Mouse (Mus musculus) frontal cortex, postnatal 14 days (tissue): ENCODE data around the gene Slc18a2.

Experiments
- DNase-seq, 2 experiments: peaks; one replicate each; pipeline ENCODE4 v3.0.0; 2022; ENCODE audit warnings: low spot score in 2 of 2

Gene Slc18a2

GRCm38 (mm10) chr19:59276354-59276753 lies 15.7 kb downstream of the Slc18a2 start:
- DNase-seq = no peak

- DNase-seq = no peak
Measured at GRCm38 (mm10) chr19:59280841-59281240, 20.1 kb downstream of the Slc18a2 start.

GRCm38 (mm10) chr19:59282001-59282400 lies 21.3 kb downstream of the Slc18a2 start:
- DNase-seq = no peak

DNA sequence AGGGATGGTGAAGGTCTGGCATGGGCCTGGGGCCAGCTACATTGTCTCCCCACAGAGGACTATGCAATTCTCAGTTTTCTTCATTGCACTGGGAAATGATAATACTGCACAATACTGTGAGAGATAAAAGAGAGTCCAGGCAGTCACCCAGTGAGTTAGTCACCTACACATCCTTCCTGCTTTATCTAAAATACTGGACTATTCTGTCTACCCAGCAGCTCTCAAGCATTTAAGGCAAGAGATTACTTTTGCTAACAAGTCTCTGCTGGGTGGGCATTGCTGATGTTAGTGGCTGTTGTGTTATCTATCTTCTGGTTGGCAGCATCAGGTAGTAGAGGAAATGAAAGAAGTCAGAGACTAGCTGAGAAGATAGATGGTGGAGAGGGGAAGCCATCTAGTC lies 28.3 kb downstream of the Slc18a2 start:
- no peak for DNase-seq

- DNase-seq = no peak
Measured at GRCm38 (mm10) chr19:59289811-59290210, 29.1 kb downstream of the Slc18a2 start.

DNA sequence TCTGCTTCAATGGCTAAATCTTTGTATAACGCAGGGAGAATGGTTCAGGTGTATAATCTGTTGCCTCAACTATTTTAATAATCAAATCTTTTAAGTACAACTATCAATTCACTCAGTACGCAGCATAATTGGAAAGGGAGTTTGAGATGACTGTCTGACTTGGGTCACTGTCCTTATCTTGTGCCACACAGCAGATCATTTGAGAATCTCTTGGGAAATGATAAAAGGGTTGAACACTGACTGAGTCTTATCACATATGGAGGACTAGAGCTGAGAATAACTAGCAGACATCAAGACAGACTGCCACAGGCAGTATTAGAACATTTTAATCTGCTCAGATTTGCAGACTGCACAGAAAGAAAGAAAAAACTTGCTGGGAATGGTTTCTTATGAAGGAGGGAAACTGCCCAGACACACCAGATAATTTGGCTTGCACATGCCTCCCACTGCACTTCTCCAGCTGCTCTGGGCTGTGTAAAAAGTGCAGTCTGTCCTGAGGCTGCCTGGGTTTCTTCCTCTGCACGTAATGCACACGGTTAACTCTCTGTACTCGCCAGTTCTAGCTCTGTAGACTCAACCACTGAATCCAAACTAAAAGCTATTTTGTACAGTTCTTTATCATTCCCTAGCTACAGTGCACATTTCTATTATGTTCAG lies 31.6 kb downstream of the Slc18a2 start:
- DNase-seq = no peak

GRCm38 (mm10) chr19:59315308-59315707 lies 54.6 kb downstream of the Slc18a2 start:
- DNase-seq = no peak

DNA sequence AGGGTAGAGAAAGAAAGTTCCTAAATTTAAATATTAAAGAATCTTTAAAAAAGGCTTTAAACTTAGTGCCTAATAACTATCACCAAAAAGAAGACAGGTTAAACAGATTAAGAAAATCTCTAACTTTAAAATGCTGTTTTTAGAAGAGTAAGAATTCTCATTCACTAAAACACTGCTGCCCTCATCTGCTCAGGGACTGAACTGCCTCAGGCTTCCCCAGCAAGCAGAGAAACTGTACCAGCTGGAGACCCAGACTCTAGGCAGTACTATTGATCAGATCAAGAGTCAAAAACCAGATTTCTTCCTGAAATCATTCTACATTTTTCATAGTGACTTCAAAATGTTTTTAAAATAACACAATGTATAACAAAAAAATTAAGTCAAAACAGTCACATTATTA lies 55.9 kb downstream of the Slc18a2 start:
- DNase-seq = no peak

- DNase-seq = no peak
Measured at GRCm38 (mm10) chr19:59321990-59322389, 61.3 kb downstream of the Slc18a2 start, which contains the start of gene Rps12-ps3. Gene Rps12-ps3, plus strand, starts transcription at chr19:59322290.

- no peak for DNase-seq
Measured at GRCm38 (mm10) chr19:59330816-59331225, 70.1 kb downstream of the Slc18a2 start.

- DNase-seq = no peak
Measured at GRCm38 (mm10) chr19:59336655-59337054, 76.0 kb downstream of the Slc18a2 start.

- DNase-seq = no peak
Measured at GRCm38 (mm10) chr19:59337872-59338681, 77.4 kb downstream of the Slc18a2 start.

DNA sequence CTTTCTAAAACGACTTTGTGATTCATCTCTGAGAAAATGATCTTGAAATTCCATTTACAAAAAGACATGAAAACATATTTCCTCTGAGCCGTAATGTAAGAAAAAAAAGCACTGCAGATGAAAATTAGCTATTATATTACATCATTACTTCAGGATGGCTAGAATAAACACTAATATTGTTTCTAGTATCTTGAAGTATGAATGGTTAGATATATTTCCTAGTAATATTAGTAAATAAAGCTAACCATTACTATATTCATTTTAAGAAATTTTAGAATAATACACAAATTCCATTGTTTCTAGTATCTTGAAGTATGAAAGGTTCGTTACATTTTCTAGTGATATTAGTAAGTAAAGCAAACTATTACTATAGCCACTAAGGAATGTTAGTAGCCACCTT lies 79.2 kb downstream of the Slc18a2 start:
- DNase-seq = no peak

DNA sequence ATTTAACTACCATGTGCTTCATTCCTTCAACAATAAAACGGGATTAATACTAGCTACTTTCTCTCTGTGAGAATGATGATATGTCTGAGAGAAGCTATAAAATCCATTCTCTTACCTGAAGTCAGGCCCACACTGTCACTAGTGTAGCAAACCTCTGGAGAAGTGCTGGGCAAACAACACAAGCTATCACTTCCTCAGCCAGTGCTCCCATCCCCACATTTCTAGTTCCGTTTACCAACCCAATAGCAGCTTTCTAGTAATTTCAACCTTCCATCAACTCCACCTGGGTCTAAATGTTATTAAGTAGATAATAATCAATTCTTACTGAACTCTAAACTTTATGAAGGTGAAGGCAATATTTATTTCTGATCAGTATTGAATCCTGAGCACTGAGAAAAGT lies 82.3 kb downstream of the Slc18a2 start:
- DNase-seq = no peak

- peak; percentile 13 to 25 for DNase-seq
Measured at GRCm38 (mm10) chr19:59344304-59344711, 83.6 kb downstream of the Slc18a2 start.

DNA sequence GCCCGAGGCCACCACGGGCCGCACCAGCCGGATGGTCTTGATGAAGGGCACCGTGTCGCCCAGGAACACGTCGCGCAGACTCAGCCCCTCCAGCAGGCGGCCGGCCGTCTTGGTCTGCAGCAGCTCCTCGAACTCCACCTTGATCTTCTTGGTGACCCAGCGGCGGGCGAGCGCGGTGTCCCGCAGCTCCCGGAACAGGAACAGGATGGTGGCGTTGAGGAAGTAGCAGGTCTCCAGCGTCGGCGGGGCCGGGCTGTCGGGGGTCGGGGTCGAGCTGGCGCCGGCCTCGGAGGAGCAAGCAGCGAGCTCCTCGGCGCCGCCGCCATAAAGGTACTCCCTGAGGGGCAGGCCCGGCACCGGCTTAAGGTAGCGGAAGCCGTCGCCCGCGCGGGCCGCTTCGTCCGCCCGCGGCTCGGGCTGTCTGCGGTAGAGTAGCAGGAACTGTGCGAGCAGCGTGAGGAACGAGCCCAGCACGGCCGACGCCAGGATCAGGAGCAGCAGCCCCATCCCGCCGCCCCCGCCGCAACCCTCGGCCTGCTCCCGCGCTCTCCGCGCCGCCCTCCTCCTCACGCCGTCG lies 84.5 kb downstream of the Slc18a2 start:
- peak; percentile 30 to 33 for DNase-seq
